Mouse (Mus musculus) myocyte (in vitro differentiated cells): ENCODE results near the gene Rab1a. TPM values are rescaled to one million over a fixed set of nuclear protein-coding genes. Genes with fewer than 3 reads are reported as not detected.

ENCODE experiments used
- H3K27me3 ChIP-seq: one replicate; pipeline ENCODE4 v1.6.1; 2011; ENCODE audit not compliant: control insufficient read depth, insufficient read depth, insufficient read length
- H3K36me3 ChIP-seq: one replicate; pipeline ENCODE4 v1.6.1; 2011; ENCODE audit not compliant: control insufficient read depth, insufficient read depth
- H3K4me2 ChIP-seq: one replicate; pipeline ENCODE4 v1.6.1; 2011; ENCODE audit warnings: low read depth, control low read depth
- H3K4me3 ChIP-seq: one replicate; pipeline ENCODE4 v1.5.1; 2011; ENCODE audit warnings: mild to moderate bottlenecking, control low read depth, moderate library complexity
- H3K79me2 ChIP-seq: one replicate; pipeline ENCODE4 v1.6.1; 2011; ENCODE audit not compliant: control insufficient read depth, insufficient read depth
- H3ac ChIP-seq: one replicate; pipeline ENCODE4 v1.6.1; 2011; ENCODE audit not compliant: control insufficient read depth, insufficient read length
- CEBPB ChIP-seq: IDR thresholded peaks from 2 replicates; pipeline ENCODE4 v1.6.1; 2011; ENCODE audit warnings: mild to moderate bottlenecking, moderate library complexity; ENCODE audit not compliant: poor library complexity, insufficient read depth, severe bottlenecking
- E2F4 ChIP-seq: IDR thresholded peaks from one replicate; pipeline ENCODE4 v1.6.1; 2011; ENCODE audit warnings: mild to moderate bottlenecking, control low read depth, moderate library complexity; ENCODE audit not compliant: insufficient read depth
- MAX ChIP-seq: IDR thresholded peaks from one replicate; pipeline ENCODE4 v1.6.1; 2011; ENCODE audit warnings: low read depth, mild to moderate bottlenecking, control low read depth
- MYOD1 ChIP-seq, 3 experiments: IDR thresholded peaks; one replicate each; pipeline ENCODE4 v1.6.1; 2011; ENCODE audit warnings: control low read depth in 2 of 3, low read depth in 2 of 3, mild to moderate bottlenecking in 2 of 3, moderate library complexity in 1 of 3; ENCODE audit not compliant: insufficient read length in 2 of 3, control insufficient read depth in 1 of 3
- MYOG ChIP-seq, 3 experiments: IDR thresholded peaks; one replicate each; pipeline ENCODE4 v1.6.1; 2011; ENCODE audit warnings: control low read depth in 2 of 3, low read depth in 2 of 3, mild to moderate bottlenecking in 2 of 3; ENCODE audit not compliant: insufficient read length in 2 of 3, control insufficient read depth in 1 of 3, insufficient read depth in 1 of 3
- POLR2A ChIP-seq: IDR thresholded peaks from one replicate; pipeline ENCODE4 v1.6.1; 2011; ENCODE audit warnings: low read depth, mild to moderate bottlenecking, control low read depth, moderate library complexity; ENCODE audit not compliant: insufficient read length
- POLR2AphosphoS2 ChIP-seq: IDR thresholded peaks from one replicate; pipeline ENCODE4 v1.6.1; 2011; ENCODE audit warnings: low read depth, control low read depth; ENCODE audit not compliant: insufficient read length
- REST ChIP-seq: IDR thresholded peaks from one replicate; pipeline ENCODE4 v1.6.1; 2011; ENCODE audit warnings: mild to moderate bottlenecking, control low read depth, moderate library complexity; ENCODE audit not compliant: insufficient read depth, insufficient read length
- SRF ChIP-seq: IDR thresholded peaks from one replicate; pipeline ENCODE4 v1.6.1; 2011; ENCODE audit warnings: low read depth; ENCODE audit not compliant: control insufficient read depth, insufficient read length
- TCF12 ChIP-seq: IDR thresholded peaks from one replicate; pipeline ENCODE4 v1.6.1; 2011; ENCODE audit warnings: mild to moderate bottlenecking, control low read depth; ENCODE audit not compliant: poor library complexity, insufficient read depth, severe bottlenecking
- TCF3 ChIP-seq: IDR thresholded peaks from one replicate; pipeline ENCODE4 v1.6.1; 2011; ENCODE audit warnings: low read depth, control low read depth; ENCODE audit not compliant: insufficient read length
- USF1 ChIP-seq: IDR thresholded peaks from one replicate; pipeline ENCODE4 v1.6.1; 2011; ENCODE audit warnings: low read depth, mild to moderate bottlenecking, control low read depth, moderate library complexity
- polyA plus RNA-seq: library from polyadenylated mRNA; unstranded; fragments of >200 nt; fragmentation: generic; extraction: Trizol; gene quantifications from one replicate; pipeline ENCODE4 v1.2.1, GENCODE M21; 2012; ENCODE audit warnings: missing spikeins

Gene Rab1a
- polyA plus RNA-seq, 1 experiment: 107 TPM

DNA sequence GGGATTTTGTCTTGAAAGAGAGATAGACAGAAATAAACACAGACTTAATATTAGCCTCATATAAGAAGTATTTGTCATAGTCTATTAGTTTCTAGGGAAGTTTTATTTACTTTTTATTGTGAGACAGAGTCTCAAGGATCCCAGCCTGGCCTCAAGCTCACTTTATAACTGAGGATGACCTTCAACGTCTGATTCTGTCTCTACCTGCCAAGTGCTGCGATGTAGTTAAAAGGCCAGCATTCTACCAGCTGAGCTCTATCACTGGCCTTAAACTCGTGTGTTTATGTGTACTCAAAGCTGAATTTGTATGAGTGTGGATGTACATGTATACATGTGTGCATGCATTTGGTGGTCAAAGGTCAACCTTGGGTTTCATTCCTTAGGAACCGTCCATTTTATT is 4.3 kb downstream of the Rab1a start:
- Histone ChIP-seq H3K27me3 (no peaks in the 10 kb centered on the region), H3K36me3 (no peaks in the 10 kb centered on the region), H3K79me2 (peaks cover 88% of the 10 kb centered on the region), H3K4me2 (no peak overlapping the region), H3ac (no peak overlapping the region), H3K4me3 (no peak overlapping the region)
- TF ChIP-seq TCF12: no peak
- no peak for TF ChIP-seq POLR2AphosphoS2
- no peak for TF ChIP-seq MAX
- no peak for TF ChIP-seq REST
- no peak for TF ChIP-seq POLR2A

DNA sequence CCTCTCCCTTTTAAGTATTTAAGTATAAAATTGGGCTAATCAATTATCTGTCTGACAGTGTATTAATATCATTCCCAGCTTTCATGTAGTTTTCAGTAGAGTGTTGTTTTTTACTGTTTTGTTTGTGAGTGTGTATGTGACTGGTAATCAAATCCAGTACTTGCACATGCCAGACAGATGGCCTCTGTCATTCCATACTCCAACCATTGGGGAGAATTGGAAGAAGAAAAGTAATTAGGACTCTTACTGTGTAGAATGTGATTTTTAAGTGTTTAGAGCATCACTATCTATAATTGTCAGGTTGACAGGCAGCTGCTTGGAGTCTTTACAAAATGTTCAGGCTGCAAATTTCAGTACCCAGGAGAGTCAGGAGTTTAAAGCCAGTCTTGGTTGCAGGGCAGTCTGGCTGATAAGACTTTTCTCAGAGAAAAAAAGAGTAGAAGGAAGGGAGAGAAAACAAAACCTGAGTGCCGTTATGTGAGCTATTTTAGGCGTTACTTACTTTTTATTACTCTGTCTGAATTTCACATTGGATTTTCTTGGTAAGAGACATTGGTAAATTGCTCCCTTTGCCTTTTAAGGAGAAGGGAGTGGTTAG is 5.5 kb downstream of the Rab1a start:
- no peaks in the 10 kb centered on the region for H3K36me3 ChIP-seq
- no peak overlapping the region for H3K4me3 ChIP-seq
- no peak for TF ChIP-seq MAX
- TF ChIP-seq E2F4: no peak
- no peak for TF ChIP-seq TCF3
- TF ChIP-seq POLR2A: no peak
- TF ChIP-seq USF1: no peak
- no peak for TF ChIP-seq TCF12
- TF ChIP-seq MYOD1 (IDR thresholded peaks at IDR 0.05; ENCODE audit: control insufficient read depth in 1 of 3, insufficient read length in 2 of 3, low read depth in 2 of 3): no peak
- TF ChIP-seq REST: no peak
- no peak for TF ChIP-seq MYOG (IDR thresholded peaks at IDR 0.05; ENCODE audit: control insufficient read depth in 1 of 3, insufficient read depth in 1 of 3, insufficient read length in 2 of 3, low read depth in 2 of 3)
- TF ChIP-seq POLR2AphosphoS2: no peak
- no peak overlapping the region for H3ac ChIP-seq
- H3K79me2 ChIP-seq: peaks cover 100% of the 10 kb centered on the region
- no peak overlapping the region for H3K4me2 ChIP-seq
- no peaks in the 10 kb centered on the region for H3K27me3 ChIP-seq

DNA sequence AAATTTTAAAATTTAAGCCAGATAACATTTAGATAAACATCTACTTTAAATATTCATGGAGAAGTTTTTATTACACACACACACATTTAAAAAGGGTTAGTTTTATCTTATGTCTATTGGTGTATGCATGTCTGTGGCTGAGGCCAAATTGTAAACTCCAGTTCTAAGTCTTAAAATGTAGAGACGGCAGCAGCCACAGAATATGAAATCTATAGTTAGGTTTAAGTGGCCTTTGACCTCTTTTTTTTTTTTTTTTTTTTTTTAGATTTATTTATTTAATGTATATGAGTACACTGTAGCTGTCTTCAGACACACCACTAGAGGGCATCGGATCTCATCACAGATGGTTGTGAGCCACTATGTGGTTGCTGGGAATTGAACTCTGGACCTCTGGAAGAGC is 6.4 kb downstream of the Rab1a start:
- Histone ChIP-seq H3K36me3 (no peaks in the 10 kb centered on the region), H3K27me3 (no peaks in the 10 kb centered on the region), H3K4me3 (no peak overlapping the region), H3K79me2 (peaks cover 100% of the 10 kb centered on the region), H3K4me2 (no peak overlapping the region), H3ac (no peak overlapping the region)
- TF ChIP-seq E2F4: no peak
- TF ChIP-seq MYOG (IDR thresholded peaks at IDR 0.05; ENCODE audit: control insufficient read depth in 1 of 3, insufficient read depth in 1 of 3, insufficient read length in 2 of 3, low read depth in 2 of 3): no peak
- no peak for TF ChIP-seq MAX
- no peak for TF ChIP-seq TCF3
- TF ChIP-seq POLR2AphosphoS2: no peak
- TF ChIP-seq POLR2A: no peak

DNA sequence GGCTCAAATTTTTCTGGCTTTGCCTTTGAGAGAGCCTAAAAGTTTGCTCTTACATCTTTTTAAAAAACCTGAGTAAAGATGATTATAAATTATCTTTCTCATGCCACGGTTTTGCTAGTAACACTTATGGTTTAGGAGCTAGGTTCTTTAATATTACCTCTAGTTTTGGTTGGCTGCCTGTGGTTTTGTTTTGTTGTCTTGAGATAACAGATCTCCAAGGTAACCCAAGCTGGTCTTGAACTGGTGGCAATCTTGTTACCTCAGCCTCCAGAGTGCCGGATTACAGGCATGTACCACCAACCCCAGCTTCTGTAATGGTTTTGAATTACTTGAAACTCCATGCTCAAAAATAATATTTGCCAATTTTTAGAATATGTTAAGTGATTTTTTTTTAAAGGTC is 10.6 kb downstream of the Rab1a start:
- TF ChIP-seq USF1: no peak
- no peak for TF ChIP-seq POLR2A
- no peak for TF ChIP-seq MYOG (IDR thresholded peaks at IDR 0.05; ENCODE audit: control insufficient read depth in 1 of 3, insufficient read depth in 1 of 3, insufficient read length in 2 of 3, low read depth in 2 of 3)
- TF ChIP-seq E2F4: no peak
- no peak for TF ChIP-seq MAX
- TF ChIP-seq POLR2AphosphoS2: no peak
- TF ChIP-seq SRF: no peak
- no peak for TF ChIP-seq TCF3
- TF ChIP-seq TCF12: no peak
- TF ChIP-seq REST: no peak
- TF ChIP-seq MYOD1 (IDR thresholded peaks at IDR 0.05; ENCODE audit: control insufficient read depth in 1 of 3, insufficient read length in 2 of 3, low read depth in 2 of 3): no peak
- no peak for TF ChIP-seq CEBPB
- no peak overlapping the region for H3ac ChIP-seq
- no peaks in the 10 kb centered on the region for H3K27me3 ChIP-seq
- H3K79me2 ChIP-seq: peaks cover 100% of the 10 kb centered on the region
- H3K4me3 ChIP-seq: no peak overlapping the region
- no peaks in the 10 kb centered on the region for H3K36me3 ChIP-seq
- H3K4me2 ChIP-seq: no peak overlapping the region

DNA sequence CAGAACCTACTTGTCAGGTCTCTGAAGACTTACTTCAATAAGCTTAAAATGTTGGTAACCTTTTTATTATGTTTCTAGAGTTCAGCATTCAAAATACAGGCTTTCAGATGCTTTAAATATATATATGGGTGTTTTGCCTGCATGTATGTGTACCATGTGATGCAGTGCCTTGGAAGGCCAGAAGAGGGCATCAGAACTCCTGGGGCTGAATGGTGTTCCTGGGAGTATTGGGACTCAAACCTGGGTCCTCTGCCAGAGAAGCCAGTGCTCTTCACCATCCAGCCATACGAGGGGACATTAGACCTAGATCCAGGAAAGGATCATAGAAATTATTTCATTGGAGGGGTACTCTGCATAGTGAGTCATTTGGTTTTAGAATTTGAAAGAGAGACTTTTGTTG is 13.5 kb downstream of the Rab1a start:
- Histone ChIP-seq H3K36me3 (peaks cover 24% of the 10 kb centered on the region), H3K4me2 (no peak overlapping the region), H3K27me3 (no peaks in the 10 kb centered on the region), H3K4me3 (no peak overlapping the region), H3ac (no peak overlapping the region), H3K79me2 (peaks cover 99% of the 10 kb centered on the region)
- TF ChIP-seq POLR2A (no peak), USF1 (peak; percentile 15)
